Mouse (Mus musculus): ENCODE measurements around the gene Gm49393. TPM values are rescaled to one million over a fixed set of nuclear protein-coding genes. Genes with fewer than 3 reads are reported as not detected.

Gm49393 gene
- polyA plus RNA-seq, 1 experiment from 2014 or later: not detected

GRCm38 (mm10) chr13:60895406-60896160, 39.8 kb downstream of the Gm49393 start:
- Histone ChIP-seq H3K27me3 (ENCODE audit: control insufficient read depth, insufficient read depth, low read length) (no peaks in the 10 kb centered on the region), H3K9me3 (ENCODE audit: control insufficient read depth, low read length) (no peaks in the 10 kb centered on the region; the same call in 1 of the 2 replicates), H3K4me2 (no peak overlapping the region), H3K4me1 (ENCODE audit: control insufficient read depth, insufficient read depth, low read length) (no peaks in the 10 kb centered on the region), H3K36me3 (ENCODE audit: control insufficient read depth, insufficient read depth, low read length) (no peaks in the 10 kb centered on the region), H3K9ac (ENCODE audit: low read length) (no peak overlapping the region), H3K4me3 (ENCODE audit: low read depth, low read length) (no peak overlapping the region), H3K27ac (ENCODE audit: low read depth, low read length) (no peak overlapping the region)
- ATAC-seq (ENCODE audit: low FRiP score) (no peak), DNase-seq (ENCODE audit: low spot score, missing footprints) (no peak)

GRCm38 (mm10) chr13:60892301-60892700, 43.1 kb downstream of the Gm49393 start:
- H3K27me3 ChIP-seq (ENCODE audit: control insufficient read depth, insufficient read depth, low read length): no peaks in the 10 kb centered on the region
- no peak for ATAC-seq (ENCODE audit: low FRiP score)

GRCm38 (mm10) chr13:60864281-60864680, 71.1 kb downstream of the Gm49393 start, which contains the start of gene 4930486L24Rik:
TSS of gene 4930486L24Rik (minus strand) at chr13:60864475.
- WGBS: 89% methylated on average over 1 of the region's 1 CpGs
- H3K4me2 ChIP-seq: no peak within 1 kb of the TSS
- H3K4me3 ChIP-seq (ENCODE audit: low read depth, low read length): no peak within 1 kb of the TSS
- no peaks in the 10 kb centered on the region for H3K9me3 ChIP-seq (ENCODE audit: control insufficient read depth, low read length)
- DNase-seq (ENCODE audit: low spot score, missing footprints) (no peak), ATAC-seq (ENCODE audit: low FRiP score) (no peak)
- H3K36me3 ChIP-seq (ENCODE audit: control insufficient read depth, insufficient read depth, low read length): no peaks in the 10 kb centered on the region
- no peaks in the 10 kb centered on the region for H3K4me1 ChIP-seq (ENCODE audit: control insufficient read depth, insufficient read depth, low read length)
- no peaks in the 10 kb centered on the region for H3K27me3 ChIP-seq (ENCODE audit: control insufficient read depth, insufficient read depth, low read length)
- no peak within 1 kb of the TSS for H3K27ac ChIP-seq (ENCODE audit: low read depth, low read length)
- H3K9ac ChIP-seq (ENCODE audit: low read length): no peak within 1 kb of the TSS

More at GRCm38 (mm10) chr13:60892301-60892700, 43.1 kb downstream of the Gm49393 start:
- Histone ChIP-seq H3K9ac (ENCODE audit: low read length) (no peak overlapping the region), H3K36me3 (ENCODE audit: control insufficient read depth, insufficient read depth, low read length) (no peaks in the 10 kb centered on the region), H3K27ac (ENCODE audit: low read depth, low read length) (no peak overlapping the region), H3K9me3 (ENCODE audit: control insufficient read depth, low read length) (no peaks in the 10 kb centered on the region; the same call in 1 of the 2 replicates), H3K4me2 (no peak overlapping the region), H3K4me1 (ENCODE audit: control insufficient read depth, insufficient read depth, low read length) (no peaks in the 10 kb centered on the region), H3K4me3 (ENCODE audit: low read depth, low read length) (no peak overlapping the region)
- DNase-seq (ENCODE audit: low spot score, missing footprints): no peak
- 86% methylated on average over 1 of the region's 1 CpGs for WGBS

- 93% methylated on average over 4 of the region's 4 CpGs for WGBS
- ATAC-seq (ENCODE audit: low FRiP score) (no peak), DNase-seq (ENCODE audit: low spot score, missing footprints) (no peak)
- Histone ChIP-seq H3K9me3 (ENCODE audit: control insufficient read depth, low read length) (no peaks in the 10 kb centered on the region), H3K36me3 (ENCODE audit: control insufficient read depth, insufficient read depth, low read length) (no peaks in the 10 kb centered on the region), H3K4me2 (no peak overlapping the region), H3K27ac (ENCODE audit: low read depth, low read length) (no peak overlapping the region), H3K9ac (ENCODE audit: low read length) (no peak overlapping the region), H3K27me3 (ENCODE audit: control insufficient read depth, insufficient read depth, low read length) (no peaks in the 10 kb centered on the region), H3K4me1 (ENCODE audit: control insufficient read depth, insufficient read depth, low read length) (no peaks in the 10 kb centered on the region), H3K4me3 (ENCODE audit: low read depth, low read length) (no peak overlapping the region)
Observed at GRCm38 (mm10) chr13:60848241-60849120, 86.9 kb downstream of the Gm49393 start.

- no peak overlapping the region for H3K9ac ChIP-seq (ENCODE audit: low read length)
- H3K4me2 ChIP-seq: no peak overlapping the region
- DNase-seq (ENCODE audit: low spot score, missing footprints) (no peak), ATAC-seq (ENCODE audit: low FRiP score) (no peak)
- no peaks in the 10 kb centered on the region for H3K4me1 ChIP-seq (ENCODE audit: control insufficient read depth, insufficient read depth, low read length)
- H3K36me3 ChIP-seq (ENCODE audit: control insufficient read depth, insufficient read depth, low read length): no peaks in the 10 kb centered on the region
- no peak overlapping the region for H3K27ac ChIP-seq (ENCODE audit: low read depth, low read length)
- no peaks in the 10 kb centered on the region for H3K27me3 ChIP-seq (ENCODE audit: control insufficient read depth, insufficient read depth, low read length)
- H3K9me3 ChIP-seq (ENCODE audit: control insufficient read depth, low read length): no peaks in the 10 kb centered on the region
- 82% methylated on average over 8 of the region's 8 CpGs for WGBS
- no peak overlapping the region for H3K4me3 ChIP-seq (ENCODE audit: low read depth, low read length)
Observed at GRCm38 (mm10) chr13:60843153-60843552, 92.2 kb downstream of the Gm49393 start.

DNA sequence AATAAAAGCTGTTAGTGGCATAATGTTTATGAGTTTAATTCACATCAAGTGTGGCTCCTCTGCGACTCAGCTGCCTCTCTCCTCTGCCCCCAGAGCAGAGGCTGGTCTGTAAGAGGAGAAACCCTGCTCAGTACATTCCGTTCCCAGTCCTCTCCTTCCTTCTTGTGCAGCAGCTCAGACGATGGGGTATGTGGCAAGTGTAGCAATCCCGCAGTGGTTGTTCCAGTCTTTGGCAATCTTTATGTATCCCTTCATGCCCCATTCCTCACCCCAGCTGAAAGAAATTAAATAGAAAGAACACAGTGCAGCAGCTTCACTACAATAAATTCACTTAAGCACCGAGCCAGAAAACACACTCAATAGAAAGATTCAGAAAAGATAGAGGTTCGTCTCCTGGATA, 92.7 kb downstream of the Gm49393 start:
- ATAC-seq (ENCODE audit: low FRiP score) (no peak), DNase-seq (ENCODE audit: low spot score, missing footprints) (no peak)
- Histone ChIP-seq H3K36me3 (ENCODE audit: control insufficient read depth, insufficient read depth, low read length) (no peaks in the 10 kb centered on the region), H3K27ac (ENCODE audit: low read depth, low read length) (no peak overlapping the region), H3K4me1 (ENCODE audit: control insufficient read depth, insufficient read depth, low read length) (no peaks in the 10 kb centered on the region), H3K27me3 (ENCODE audit: control insufficient read depth, insufficient read depth, low read length) (no peaks in the 10 kb centered on the region), H3K4me3 (ENCODE audit: low read depth, low read length) (no peak overlapping the region), H3K9ac (ENCODE audit: low read length) (no peak overlapping the region), H3K9me3 (ENCODE audit: control insufficient read depth, low read length) (no peaks in the 10 kb centered on the region), H3K4me2 (no peak overlapping the region)
- WGBS: 86% methylated on average over 6 of the region's 6 CpGs

- Histone ChIP-seq H3K27ac (ENCODE audit: low read depth, low read length) (no peak overlapping the region), H3K27me3 (ENCODE audit: control insufficient read depth, insufficient read depth, low read length) (no peaks in the 10 kb centered on the region), H3K9ac (ENCODE audit: low read length) (no peak overlapping the region), H3K4me3 (ENCODE audit: low read depth, low read length) (no peak overlapping the region), H3K36me3 (ENCODE audit: control insufficient read depth, insufficient read depth, low read length) (no peaks in the 10 kb centered on the region), H3K4me2 (no peak overlapping the region), H3K4me1 (ENCODE audit: control insufficient read depth, insufficient read depth, low read length) (no peaks in the 10 kb centered on the region), H3K9me3 (ENCODE audit: control insufficient read depth, low read length) (no peaks in the 10 kb centered on the region)
- ATAC-seq (ENCODE audit: low FRiP score) (no peak), DNase-seq (ENCODE audit: low spot score, missing footprints) (no peak)
- 74% methylated on average over 2 of the region's 2 CpGs for WGBS
Observed at GRCm38 (mm10) chr13:60839353-60839902, 96.0 kb downstream of the Gm49393 start.

DNA sequence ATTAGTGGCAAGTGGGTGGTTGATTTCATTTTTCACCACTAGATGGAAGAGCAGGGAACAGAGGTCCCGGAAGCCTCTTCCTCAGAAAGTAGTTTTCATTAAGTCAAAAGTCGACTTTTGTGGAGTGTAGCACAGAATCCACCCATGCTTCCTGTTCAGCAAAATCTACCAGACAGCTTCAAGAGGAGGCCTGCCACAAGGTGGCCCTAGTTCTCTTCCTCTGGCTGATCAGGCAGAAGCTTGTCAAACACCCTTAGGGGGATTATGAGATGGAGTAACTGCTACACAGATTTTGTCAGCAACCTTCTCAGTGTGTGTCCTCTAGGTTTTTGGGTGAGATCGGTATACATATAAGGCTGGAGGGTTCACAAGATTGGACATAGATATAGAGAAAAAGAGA, 109.3 kb downstream of the Gm49393 start:
- no peaks in the 10 kb centered on the region for H3K27me3 ChIP-seq (ENCODE audit: control insufficient read depth, insufficient read depth, low read length)
- H3K4me3 ChIP-seq (ENCODE audit: low read depth, low read length): no peak overlapping the region
- no peaks in the 10 kb centered on the region for H3K36me3 ChIP-seq (ENCODE audit: control insufficient read depth, insufficient read depth, low read length)
- H3K9me3 ChIP-seq (ENCODE audit: control insufficient read depth, low read length): no peaks in the 10 kb centered on the region
- H3K9ac ChIP-seq (ENCODE audit: low read length): no peak overlapping the region
- no peak for ATAC-seq (ENCODE audit: low FRiP score)
- H3K27ac ChIP-seq (ENCODE audit: low read depth, low read length): no peak overlapping the region
- H3K4me1 ChIP-seq (ENCODE audit: control insufficient read depth, insufficient read depth, low read length): no peaks in the 10 kb centered on the region
- DNase-seq (ENCODE audit: low spot score, missing footprints): no peak
- no peak overlapping the region for H3K4me2 ChIP-seq
- WGBS: 61% methylated on average over 3 of the region's 3 CpGs

Data from midbrain, embryonic 11.5 days (tissue).